Mouse (Mus musculus) bone marrow macrophage, adult 2 months (primary cell): ENCODE measurements around the gene Odf3b.

Experiments
- CTCF ChIP-seq: IDR thresholded peaks from 2 replicates; pipeline ENCODE4 v1.5.1; 2012; ENCODE audit warnings: low read depth, mild to moderate bottlenecking, low read length, moderate library complexity
- POLR2A ChIP-seq: IDR thresholded peaks from 2 replicates; pipeline ENCODE4 v1.6.1; 2012; ENCODE audit warnings: mild to moderate bottlenecking, low read depth, low read length, borderline replicate concordance

- no peak for TF ChIP-seq POLR2A
- no peak for TF ChIP-seq CTCF
These were observed 37.4 kb downstream of the Odf3b start for GRCm38 (mm10) chr15:89341678-89342077.
